Mouse (Mus musculus): ENCODE results near the gene Grip1. TPM values are rescaled to one million over a fixed set of nuclear protein-coding genes. Genes with fewer than 3 reads are reported as not detected.

Grip1 gene
- total RNA-seq, 2 experiments from 2014 or later = not detected

DNA sequence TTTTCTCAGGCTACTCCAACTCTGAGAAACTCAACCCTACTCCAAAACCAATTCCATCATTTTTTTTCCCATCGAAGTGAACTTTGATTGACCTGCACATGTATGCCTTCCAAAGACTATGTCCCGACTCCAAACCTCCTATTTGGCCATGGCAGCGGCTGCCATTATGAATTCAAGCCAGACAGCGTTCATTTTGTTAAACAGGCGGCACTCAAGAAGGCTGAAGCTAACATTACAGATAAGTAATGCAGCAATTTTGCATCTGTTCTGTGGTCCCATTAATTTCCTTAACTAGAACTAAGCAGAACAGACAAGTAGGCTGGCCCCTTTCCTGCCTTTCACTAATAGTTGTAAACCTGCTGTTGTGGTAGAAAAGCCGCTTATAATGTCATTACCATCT, 577.3 kb downstream of the Grip1 start:
- DNase-seq = no peak
- intact Hi-C loops (cut with DNase I) = no loop called here

DNA sequence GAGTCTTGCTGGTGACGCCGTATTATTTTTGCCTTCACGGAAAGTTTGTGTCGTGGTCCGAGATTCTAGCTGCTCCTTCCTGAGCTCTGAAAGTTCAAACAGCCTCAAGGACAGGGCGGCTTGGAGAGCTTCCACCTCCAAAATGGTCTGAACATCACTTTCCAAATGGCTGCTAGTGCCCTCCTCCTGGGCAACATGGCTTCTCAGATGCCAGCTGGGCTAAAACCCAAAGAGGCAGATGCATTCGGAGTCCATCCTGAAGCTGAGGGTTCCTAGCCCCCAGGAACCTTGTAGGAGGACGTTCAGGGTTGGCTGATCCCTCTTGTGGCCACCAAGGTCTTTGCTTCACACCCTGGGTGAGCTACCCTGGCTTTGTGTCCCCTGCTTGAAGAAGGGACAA, 577.7 kb downstream of the Grip1 start:
- intact Hi-C loops (cut with DNase I) = no loop called here
- DNase-seq = no peak

DNA sequence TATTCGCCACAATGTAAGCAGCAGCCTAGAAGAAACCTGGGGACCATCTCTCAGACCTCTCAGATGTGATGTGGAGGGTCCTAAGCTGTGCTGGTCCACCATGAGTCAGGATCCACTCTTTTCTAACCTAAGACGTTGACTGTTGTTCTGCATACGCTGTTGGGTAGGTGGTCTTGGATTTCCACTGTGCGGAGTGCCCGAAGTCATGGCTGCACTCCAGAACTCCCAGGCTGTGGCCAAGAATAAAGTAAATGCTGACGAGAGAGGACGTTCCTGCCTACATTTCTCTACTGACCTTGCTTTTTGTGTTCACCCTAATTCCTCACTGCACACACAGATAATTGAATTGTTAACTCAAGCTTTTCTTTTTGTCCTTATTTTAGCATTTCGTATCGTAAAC, 580.2 kb downstream of the Grip1 start:
- DNase-seq = no peak
- intact Hi-C loops (cut with DNase I) = no loop called here

DNA sequence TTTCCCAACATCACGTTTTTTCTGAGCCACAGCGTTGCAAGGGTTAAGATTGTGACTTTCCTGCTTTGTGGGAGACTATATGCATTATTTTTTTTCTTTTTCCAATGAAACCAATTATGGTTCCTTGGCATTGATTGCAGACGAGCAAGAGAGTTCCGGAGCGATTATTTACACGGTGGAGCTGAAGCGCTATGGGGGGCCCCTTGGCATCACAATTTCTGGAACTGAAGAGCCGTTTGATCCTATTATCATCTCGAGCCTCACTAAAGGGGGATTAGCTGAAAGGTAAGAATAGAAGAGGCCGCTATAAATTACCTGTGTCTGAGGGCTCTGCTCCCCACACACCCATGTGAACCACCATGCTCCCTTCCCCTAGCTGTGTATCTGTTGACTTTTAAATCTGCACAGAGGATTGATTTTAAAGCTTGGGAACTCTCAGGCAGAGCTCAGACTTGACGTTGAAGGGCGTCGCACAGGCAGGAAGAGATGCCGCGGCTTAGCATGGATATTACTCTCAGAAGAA, 581.6 kb downstream of the Grip1 start:
- intact Hi-C loops (cut with DNase I) = no loop called here
- DNase-seq = no peak

DNA sequence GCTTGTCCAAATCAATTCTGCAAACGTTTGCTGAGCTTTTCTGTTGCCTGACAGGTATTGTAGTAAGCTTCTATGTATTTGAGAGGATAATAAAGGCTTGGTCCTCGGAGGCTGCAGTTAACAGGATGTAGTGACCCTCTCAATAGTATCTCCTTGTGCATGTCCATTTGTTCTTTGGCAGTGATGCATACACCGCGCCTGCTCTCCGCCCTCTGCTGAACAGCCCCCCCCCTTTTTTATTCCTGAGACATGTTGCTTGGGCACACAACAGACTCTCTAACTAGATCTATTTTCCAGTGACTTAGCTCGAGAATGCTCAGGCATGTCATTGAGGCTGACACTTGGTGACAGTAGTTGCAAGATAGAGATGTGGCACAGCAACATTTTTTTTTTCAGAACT, 582.2 kb downstream of the Grip1 start:
- intact Hi-C loops (cut with DNase I) = no loop called here
- no peak for DNase-seq

DNA sequence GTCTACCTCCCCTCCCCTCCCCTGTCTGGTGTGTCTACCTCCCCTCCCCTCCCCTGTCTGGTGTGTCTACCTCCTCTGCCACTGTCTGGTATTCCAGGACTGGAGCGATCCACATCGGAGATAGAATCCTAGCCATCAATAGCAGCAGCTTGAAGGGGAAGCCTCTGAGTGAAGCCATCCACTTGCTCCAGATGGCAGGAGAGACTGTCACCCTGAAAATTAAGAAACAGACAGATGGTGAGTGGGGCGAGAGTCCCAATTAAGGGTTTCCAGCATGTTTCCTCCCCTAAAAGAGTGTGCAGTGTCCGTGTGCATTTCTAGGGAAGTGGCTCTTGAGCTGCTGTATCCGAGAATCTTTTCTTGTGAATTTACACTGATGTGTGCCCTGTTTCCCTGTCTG, 584.6 kb downstream of the Grip1 start:
- no peak for DNase-seq
- intact Hi-C loops (cut with DNase I) = no loop called here

DNA sequence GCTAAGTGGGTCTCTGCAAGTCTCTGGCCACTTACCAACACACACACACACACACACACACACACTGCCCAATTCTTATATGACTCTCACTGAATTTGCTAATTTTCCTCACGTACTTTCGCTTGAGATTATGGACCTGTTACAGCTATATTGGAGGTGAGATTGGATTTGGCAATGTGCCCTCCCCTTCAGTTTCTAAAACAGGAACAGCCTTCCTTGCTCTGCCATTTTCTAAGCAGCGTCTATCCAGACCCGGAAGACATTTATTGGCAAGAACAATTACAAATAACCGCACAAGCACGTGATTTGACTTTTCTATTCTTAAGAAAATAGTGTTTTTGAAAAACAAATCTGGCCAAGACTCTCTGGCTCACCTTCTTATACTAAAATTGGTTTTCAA, 590.6 kb downstream of the Grip1 start:
- intact Hi-C loops (cut with DNase I) = no loop called here

DNA sequence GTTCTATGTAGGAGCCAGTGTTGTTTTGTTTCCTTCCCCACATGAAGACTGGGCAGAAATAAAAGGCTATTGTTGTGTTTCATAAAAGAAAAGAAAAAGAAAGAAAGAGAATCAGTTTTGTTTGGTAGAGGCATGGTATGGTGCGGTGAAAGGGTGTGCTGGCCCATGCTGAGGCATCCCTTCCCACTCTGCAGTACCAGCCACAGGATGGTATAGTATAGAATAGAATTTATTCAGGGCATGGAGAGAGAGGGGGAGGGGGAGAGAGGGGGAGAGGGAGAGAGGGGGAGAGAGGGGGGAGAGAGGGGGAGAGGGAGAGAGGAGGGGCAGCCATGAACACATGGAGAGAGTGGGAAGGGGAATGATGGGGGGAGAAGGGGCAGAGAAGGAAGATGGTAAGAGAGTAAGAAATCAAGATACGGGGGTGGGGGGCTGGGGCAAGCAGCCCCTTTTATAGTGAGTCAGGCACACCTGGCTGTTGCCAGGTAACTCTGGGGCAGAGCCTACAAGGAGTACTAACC, 591.1 kb downstream of the Grip1 start:
- intact Hi-C loops (cut with DNase I) = no loop called here
- no peak for DNase-seq

More for the DNA sequence above, 590.6 kb downstream of the Grip1 start:
- DNase-seq = no peak

DNA sequence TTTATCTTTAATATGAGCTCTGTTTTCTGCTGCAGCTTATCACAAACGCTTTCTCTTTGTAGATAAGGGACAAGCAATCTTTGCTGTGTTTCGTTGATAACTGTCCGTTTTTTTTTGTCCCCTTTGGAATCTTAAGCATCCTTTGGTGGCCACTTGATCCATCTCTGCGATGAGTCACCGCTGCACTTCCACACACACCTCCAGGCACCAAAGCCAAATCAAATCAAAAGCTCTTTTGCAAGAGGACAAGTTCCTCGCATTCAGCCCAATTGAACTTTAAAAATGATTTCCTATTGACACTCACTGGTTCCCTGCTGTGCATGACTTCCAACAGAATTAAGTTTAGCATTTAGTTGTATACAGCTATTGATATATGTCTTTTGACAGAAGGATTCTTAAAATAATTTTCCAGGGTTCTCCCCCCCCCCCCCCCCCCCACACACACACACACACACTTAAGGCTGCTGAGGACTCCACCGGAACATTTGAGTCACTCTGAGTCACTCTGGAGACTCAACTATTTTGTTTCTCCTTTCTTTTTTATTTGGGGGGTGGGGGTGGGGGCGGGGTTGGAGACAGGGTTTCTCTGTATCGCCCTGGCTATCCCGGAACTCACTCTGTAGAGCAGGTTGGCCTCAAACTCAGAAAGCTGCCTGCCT, 607.1 kb downstream of the Grip1 start:
- intact Hi-C loops (cut with DNase I) = loop anchor here (5.0 kb wide), 1 partner anchor 67 kb away; no protein-coding TSS in a partner anchor
- no peak for DNase-seq

DNA sequence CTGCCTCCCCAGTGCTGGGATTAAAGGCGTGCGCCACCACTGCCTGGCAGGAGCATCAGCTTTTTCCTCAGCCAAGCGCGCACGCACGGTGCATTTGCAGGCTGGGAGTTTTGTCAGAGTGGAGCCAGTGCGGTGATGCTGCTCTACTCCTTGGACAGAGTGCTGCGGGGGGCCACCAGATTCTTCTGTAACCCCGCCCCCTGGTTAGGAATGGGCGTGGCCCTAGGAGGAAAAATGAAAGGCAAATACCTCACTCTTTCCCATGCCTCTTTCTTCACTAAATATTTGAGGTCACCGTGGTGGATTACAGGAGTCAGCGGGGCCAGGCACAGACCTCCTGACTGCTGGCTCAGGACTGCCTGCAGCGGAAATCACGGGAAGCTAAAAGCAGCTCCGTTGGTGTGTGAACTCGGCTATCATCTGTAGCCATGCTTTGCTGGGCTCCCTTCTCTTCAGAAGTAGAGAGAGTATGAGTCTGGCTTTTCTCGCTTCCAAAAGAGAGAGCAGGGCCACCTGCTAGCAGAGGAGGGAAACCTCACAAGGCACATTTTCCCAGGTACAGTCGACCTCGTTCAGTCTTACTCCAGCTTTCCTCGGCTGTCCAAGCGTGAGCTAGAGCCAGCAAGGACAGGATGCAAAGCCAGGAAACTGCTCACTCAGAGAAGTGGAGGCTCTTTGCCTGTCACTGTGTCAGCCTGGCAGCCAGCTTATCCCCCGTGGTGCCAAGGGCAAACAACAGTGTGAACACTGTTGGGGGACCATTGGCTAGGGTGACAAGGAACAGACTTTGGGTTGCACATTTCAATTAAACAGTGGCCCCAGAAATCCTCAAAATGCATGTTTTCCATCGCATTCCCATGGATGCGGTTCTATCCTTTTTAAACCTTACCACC, 607.9 kb downstream of the Grip1 start:
- intact Hi-C loops (cut with DNase I) = loop anchor here (5.0 kb wide), 1 partner anchor 66 kb away; no protein-coding TSS in a partner anchor
- DNase-seq = no peak

DNA sequence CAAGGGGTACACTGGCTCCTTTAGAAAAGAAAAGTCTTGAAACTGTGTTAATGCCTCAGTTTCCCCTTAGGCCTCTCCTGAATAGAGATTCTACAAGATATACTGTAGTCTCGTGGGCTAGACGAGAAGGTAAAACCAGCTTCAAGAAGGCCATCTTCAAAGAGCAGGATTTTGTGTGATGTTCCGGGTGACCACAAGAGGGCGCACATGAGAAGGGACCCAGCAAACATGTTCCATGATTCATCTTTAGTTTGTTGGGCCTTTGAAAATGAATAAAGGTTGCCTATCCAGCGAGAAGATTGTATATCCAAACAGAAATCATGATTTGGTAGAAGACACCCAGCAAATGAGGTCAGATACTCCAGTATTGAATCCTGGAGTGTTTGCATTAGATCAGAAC, 610.8 kb downstream of the Grip1 start:
- DNase-seq = peak in 1 of 2 experiments; percentile 31
- intact Hi-C loops (cut with DNase I) = loop anchor here (5.0 kb wide), 1 partner anchor 63 kb away; no protein-coding TSS in a partner anchor

DNA sequence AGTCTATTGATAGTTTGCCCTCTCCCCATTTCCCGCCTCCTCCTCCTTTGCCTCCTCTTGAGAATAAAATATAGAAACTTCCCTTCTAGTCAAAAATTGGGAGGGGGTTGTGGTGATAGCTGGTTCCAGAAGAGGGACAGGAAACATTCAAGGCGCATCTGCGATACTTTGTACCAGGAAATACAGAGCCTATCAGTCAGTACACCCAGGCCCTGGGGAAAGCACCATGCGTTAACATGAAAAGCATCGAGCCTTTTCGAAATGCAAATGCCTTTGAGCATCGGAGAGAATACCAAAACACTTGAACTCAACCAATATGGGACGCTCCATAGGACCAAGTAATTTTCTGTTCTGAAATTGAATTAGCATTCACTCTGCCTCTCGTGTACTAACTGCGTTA, 612.7 kb downstream of the Grip1 start:
- intact Hi-C loops (cut with DNase I) = no loop called here

DNA sequence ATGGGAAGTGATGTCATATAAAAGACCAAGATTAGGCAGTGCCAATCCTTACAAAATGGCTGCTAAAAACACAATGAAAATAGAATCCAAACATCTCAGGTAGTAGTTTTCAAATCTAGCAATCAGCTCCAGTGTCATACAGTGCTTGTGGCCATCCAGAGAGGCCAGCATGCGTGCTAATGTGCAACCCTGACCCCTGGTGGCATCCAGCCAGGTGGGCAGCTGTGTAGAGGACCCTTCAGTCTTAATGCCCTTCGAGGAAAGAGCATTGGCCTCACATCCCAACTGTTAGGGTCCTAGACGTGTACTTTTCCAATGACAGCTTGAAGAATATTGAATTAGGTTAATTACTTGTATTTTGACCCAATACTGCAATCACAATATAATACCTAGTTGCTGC, 624.2 kb downstream of the Grip1 start:
- intact Hi-C loops (cut with DNase I) = no loop called here
- no peak for DNase-seq

More for the DNA sequence above, 612.7 kb downstream of the Grip1 start:
- DNase-seq = no peak

DNA sequence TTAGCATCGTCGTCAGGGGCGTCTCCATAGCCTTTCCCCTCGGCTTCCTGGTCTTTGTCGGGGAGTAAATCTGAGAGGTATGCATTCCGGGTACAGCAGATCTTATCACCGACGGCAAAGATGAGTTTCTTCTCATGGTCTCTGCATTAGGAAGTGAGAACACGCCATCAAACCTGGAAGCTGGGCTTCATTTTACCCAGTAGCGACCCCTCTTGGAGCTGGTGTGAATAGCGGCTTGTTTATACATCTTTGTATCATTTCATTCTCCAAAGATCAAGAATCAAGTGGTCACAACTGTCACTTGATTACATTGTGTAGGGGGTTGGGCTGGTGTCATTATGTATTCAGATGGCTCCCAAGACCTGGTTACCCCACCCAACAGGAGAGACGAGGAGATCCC, 638.9 kb downstream of the Grip1 start:
- intact Hi-C loops (cut with DNase I) = no loop called here
- DNase-seq = no peak

DNA sequence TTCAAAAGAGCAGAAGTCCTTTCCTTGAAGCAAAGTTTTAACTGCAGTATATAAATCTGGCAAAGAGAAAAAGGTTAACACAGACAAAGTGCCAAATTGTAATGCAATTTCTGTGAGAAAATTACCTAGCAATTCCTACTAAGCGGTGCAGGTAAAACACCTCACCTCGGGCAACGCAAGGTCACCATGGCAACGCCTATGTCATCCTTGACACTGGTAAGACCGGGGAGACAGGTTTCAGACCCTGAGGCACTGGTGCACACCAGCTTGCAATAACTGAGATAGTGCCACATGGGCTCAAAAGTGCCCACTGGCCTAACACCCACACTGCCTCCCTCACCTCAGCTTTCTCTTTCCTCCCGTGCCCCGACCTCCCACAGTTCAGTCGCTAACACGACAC, 641.5 kb downstream of the Grip1 start:
- intact Hi-C loops (cut with DNase I) = no loop called here
- DNase-seq = no peak

DNA sequence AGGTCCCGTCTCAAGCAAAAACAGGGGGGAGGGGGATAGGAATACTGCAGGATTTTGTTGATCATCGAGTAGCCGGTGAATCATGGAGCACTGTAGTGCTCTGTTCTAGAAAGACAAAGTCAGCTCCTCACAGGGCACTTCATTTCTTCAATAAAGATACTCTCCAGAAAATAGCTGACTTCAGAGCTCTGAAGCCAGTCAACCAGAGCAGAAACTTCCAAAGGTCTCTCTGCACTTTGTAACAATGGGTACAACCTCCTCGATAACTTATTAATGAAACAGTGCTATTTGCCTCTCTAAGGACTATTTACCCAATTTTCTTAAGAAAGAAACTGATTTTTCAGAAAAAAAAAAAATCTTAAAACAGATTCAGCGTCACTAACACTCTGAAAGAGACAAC, 642.1 kb downstream of the Grip1 start:
- intact Hi-C loops (cut with DNase I) = no loop called here
- no peak for DNase-seq

DNA sequence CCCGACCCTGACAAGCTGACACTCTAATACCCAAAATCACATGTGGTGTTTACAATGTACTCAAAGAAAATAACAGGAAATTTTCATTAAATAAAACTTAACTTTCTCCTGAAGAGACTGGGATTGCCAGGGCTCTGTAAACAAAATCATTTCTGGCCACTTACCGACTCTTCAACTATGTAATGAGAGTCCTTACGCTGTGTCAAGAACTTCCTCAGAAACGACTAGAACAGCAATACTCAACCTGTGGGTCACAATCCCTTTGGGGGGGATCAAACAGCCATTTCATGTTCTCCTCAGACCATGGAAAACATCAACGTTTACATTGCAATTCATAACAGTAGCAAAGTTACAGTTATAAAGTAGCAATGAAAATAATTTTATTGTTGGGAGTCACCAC, 643.9 kb downstream of the Grip1 start:
- DNase-seq = no peak
- intact Hi-C loops (cut with DNase I) = no loop called here

DNA sequence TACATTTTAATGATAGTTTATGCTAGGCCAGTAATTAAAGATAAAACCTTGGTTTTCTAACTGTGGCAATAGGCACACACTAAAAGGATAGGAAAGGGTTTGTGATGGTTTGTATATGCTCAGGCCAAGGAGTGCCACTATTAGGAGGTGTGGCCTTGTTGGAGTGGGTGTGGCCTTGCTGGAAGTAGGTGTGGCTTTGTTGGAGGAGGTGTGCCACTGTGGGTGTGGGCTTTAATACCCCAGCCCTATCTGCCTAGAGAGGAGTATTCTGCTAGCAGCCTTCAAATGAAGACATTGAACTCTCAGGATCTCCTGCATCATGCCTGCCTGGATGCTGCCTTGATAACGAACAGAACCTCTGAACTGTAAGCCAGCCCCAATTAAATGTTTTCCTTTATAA, 647.2 kb downstream of the Grip1 start:
- intact Hi-C loops (cut with DNase I) = no loop called here
- DNase-seq = no peak

DNA sequence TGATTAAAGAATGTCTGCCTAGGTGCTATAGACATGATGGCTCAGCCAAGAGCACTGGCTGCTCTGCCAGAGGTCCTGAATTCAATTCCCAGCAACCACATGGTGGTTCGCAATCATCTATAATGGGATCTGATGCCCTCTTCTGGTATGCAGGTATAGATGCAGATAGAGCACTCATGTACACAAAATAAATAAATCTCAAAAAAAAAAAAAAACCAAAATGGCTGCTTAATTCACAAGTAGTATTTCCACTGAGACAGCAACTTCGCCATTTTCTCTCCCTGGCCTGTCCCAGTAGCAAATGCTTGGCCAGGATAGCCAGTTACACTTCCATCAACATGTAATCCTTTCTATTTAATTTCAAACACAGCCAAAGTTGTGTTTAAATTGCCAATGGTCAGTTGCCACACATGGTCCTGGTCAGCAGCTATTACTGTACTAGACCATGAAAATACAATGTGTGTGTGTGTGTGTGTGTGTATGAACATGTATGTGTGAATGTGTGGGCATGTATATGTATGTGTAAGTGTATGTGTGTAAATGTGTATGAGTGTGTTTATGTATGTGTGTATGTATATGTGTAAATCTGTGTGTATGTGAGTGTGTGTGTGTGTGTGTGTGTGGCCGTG, 658.2 kb downstream of the Grip1 start:
- no peak for DNase-seq

DNA sequence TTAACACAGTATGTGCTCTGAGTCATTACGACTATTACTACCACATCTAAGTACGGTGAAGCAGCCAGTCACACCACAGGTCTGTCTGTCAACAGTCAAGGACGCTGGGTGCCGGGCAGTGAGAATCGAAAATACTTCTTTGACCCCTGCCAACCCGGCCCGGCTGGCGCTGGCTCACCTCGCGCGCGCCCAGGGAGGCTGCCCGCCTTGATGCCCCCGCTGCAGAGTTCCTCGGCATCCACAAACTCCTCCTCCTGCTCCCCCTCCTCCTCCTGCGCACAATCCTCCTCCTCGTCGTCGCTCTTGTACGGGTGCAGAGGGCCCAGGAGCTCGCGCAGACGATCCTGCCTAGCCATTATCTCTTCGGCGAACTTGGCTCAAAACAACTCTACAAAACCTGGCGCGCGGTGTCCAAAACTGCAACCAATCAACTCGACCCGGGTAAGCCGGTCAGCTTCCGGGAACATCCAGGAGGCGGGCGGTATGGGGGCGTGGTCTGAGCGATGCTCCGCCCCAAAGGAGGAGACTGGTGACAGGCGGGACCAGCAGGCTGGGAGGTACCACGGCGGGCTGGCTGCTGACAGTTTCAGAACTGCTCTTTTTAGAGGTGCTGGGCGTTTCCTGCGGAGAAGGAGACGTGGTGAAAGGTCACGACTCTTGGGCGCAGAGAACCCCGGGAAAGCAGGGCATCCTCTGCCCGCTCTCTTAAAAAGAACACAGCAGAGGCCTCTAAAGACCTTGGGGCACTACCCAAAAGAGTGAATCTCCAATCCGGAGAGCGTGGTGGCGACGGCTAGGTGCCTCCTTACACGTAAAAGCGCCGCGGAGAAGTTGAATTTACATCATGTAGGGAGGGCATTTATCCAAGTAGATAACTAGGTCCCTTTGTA, 659.1 kb downstream of the Grip1 start, which contains the start of gene Helb:
Helb (minus strand) TSS at position 481 of the 890 bp plus-strand sequence.
- intact Hi-C loops (cut with DNase I) = no loop called here

More for the DNA sequence above, 658.2 kb downstream of the Grip1 start:
- intact Hi-C loops (cut with DNase I) = no loop called here

More for the DNA sequence above, 659.1 kb downstream of the Grip1 start, which contains the start of gene Helb:
- peak; percentile 99 for DNase-seq
